Mouse (Mus musculus): ENCODE data around the gene Tbc1d22a.

The Tbc1d22a gene

GRCm38 (mm10) chr15:86239801-86240200, 25.5 kb downstream of the Tbc1d22a start:
- DNase-seq, result peak; percentile 69

GRCm38 (mm10) chr15:86243708-86244107, 29.4 kb downstream of the Tbc1d22a start:
- peak; percentile 75 for DNase-seq

- no peak for DNase-seq
These were observed 30.1 kb downstream of the Tbc1d22a start for GRCm38 (mm10) chr15:86244380-86244779.

GRCm38 (mm10) chr15:86250269-86250668, 36.0 kb downstream of the Tbc1d22a start:
- DNase-seq, result peak; percentile 33

- no peak for DNase-seq
These were observed 37.9 kb downstream of the Tbc1d22a start for GRCm38 (mm10) chr15:86252130-86252529.

GRCm38 (mm10) chr15:86252684-86253083, 38.4 kb downstream of the Tbc1d22a start:
- DNase-seq, result no peak

- DNase-seq, result no peak
These were observed 39.2 kb downstream of the Tbc1d22a start for GRCm38 (mm10) chr15:86253411-86253810.

GRCm38 (mm10) chr15:86256201-86256600, 41.9 kb downstream of the Tbc1d22a start:
- no peak for DNase-seq

GRCm38 (mm10) chr15:86256728-86257179, 42.5 kb downstream of the Tbc1d22a start:
- DNase-seq, result no peak

- DNase-seq, result no peak
These were observed 43.8 kb downstream of the Tbc1d22a start for GRCm38 (mm10) chr15:86257916-86258685.

GRCm38 (mm10) chr15:86259233-86259632, 45.0 kb downstream of the Tbc1d22a start:
- no peak for DNase-seq

- no peak for DNase-seq
These were observed 45.9 kb downstream of the Tbc1d22a start for GRCm38 (mm10) chr15:86260111-86260510.

- no peak for DNase-seq
These were observed 50.1 kb downstream of the Tbc1d22a start for GRCm38 (mm10) chr15:86264389-86264788.

GRCm38 (mm10) chr15:86264803-86265202, 50.5 kb downstream of the Tbc1d22a start:
- no peak for DNase-seq

- no peak for DNase-seq
These were observed 52.7 kb downstream of the Tbc1d22a start for GRCm38 (mm10) chr15:86266975-86267374.

- peak; percentile 20 for DNase-seq
These were observed 54.3 kb downstream of the Tbc1d22a start for GRCm38 (mm10) chr15:86268526-86268925.

GRCm38 (mm10) chr15:86275754-86276153, 61.5 kb downstream of the Tbc1d22a start:
- no peak for DNase-seq

GRCm38 (mm10) chr15:86276538-86277264, 62.4 kb downstream of the Tbc1d22a start:
- DNase-seq, result no peak

GRCm38 (mm10) chr15:86277428-86277827, 63.2 kb downstream of the Tbc1d22a start:
- peak; percentile 48 for DNase-seq

- no peak for DNase-seq
These were observed 65.1 kb downstream of the Tbc1d22a start for GRCm38 (mm10) chr15:86279059-86279974.

- no peak for DNase-seq
These were observed 65.9 kb downstream of the Tbc1d22a start for GRCm38 (mm10) chr15:86280137-86280536.

- no peak for DNase-seq
These were observed 69.0 kb downstream of the Tbc1d22a start for GRCm38 (mm10) chr15:86283238-86283637.

- DNase-seq, result no peak
These were observed 71.0 kb downstream of the Tbc1d22a start for GRCm38 (mm10) chr15:86285296-86285695.

All from lung, postnatal 14 days (tissue).